Mouse (Mus musculus): Measurements from ENCODE around the gene Palld.

The Palld gene

GRCm38 (mm10) chr8:61589972-61590391 is 312.5 kb downstream of the Palld start:
- no peak for DNase-seq (ENCODE audit: low read depth, low spot score)

GRCm38 (mm10) chr8:61588336-61588735 is 314.2 kb downstream of the Palld start:
- DNase-seq (ENCODE audit: low read depth, low spot score): no peak

- no peak for DNase-seq (ENCODE audit: low read depth, low spot score)
Observed at GRCm38 (mm10) chr8:61587731-61588130, 314.8 kb downstream of the Palld start.

- DNase-seq (ENCODE audit: low read depth, low spot score): no peak
Observed at GRCm38 (mm10) chr8:61586529-61586928, 316.0 kb downstream of the Palld start.

- DNase-seq (ENCODE audit: low read depth, low spot score): no peak
Observed at GRCm38 (mm10) chr8:61585746-61586145, 316.7 kb downstream of the Palld start.

- no peak for DNase-seq (ENCODE audit: low read depth, low spot score)
Observed at GRCm38 (mm10) chr8:61584714-61585383, 317.6 kb downstream of the Palld start.

- DNase-seq (ENCODE audit: low read depth, low spot score): no peak
Observed at GRCm38 (mm10) chr8:61582547-61582946, 319.9 kb downstream of the Palld start.

GRCm38 (mm10) chr8:61581259-61581658 is 321.2 kb downstream of the Palld start:
- no peak for DNase-seq (ENCODE audit: low read depth, low spot score)

GRCm38 (mm10) chr8:61579831-61580230 is 322.7 kb downstream of the Palld start:
- no peak for DNase-seq (ENCODE audit: low read depth, low spot score)

- no peak for DNase-seq (ENCODE audit: low read depth, low spot score)
Observed at GRCm38 (mm10) chr8:61578754-61579153, 323.7 kb downstream of the Palld start.

GRCm38 (mm10) chr8:61575096-61575653 is 327.3 kb downstream of the Palld start:
- DNase-seq (ENCODE audit: low read depth, low spot score): no peak

- DNase-seq (ENCODE audit: low read depth, low spot score): no peak
Observed at GRCm38 (mm10) chr8:61574526-61574925, 328.0 kb downstream of the Palld start.

- DNase-seq (ENCODE audit: low read depth, low spot score): no peak
Observed at GRCm38 (mm10) chr8:61573179-61573937, 329.1 kb downstream of the Palld start.

- no peak for DNase-seq (ENCODE audit: low read depth, low spot score)
Observed at GRCm38 (mm10) chr8:61572697-61573096, 329.8 kb downstream of the Palld start.

GRCm38 (mm10) chr8:61570637-61571036 is 331.9 kb downstream of the Palld start:
- DNase-seq (ENCODE audit: low read depth, low spot score): no peak

GRCm38 (mm10) chr8:61569721-61570120 is 332.8 kb downstream of the Palld start:
- peak; percentile 58 for DNase-seq (ENCODE audit: low read depth, low spot score)

- DNase-seq (ENCODE audit: low read depth, low spot score): no peak
Observed at GRCm38 (mm10) chr8:61569211-61569610, 333.3 kb downstream of the Palld start.

- DNase-seq (ENCODE audit: low read depth, low spot score): no peak
Observed at GRCm38 (mm10) chr8:61563378-61563777, 339.1 kb downstream of the Palld start.

- no peak for DNase-seq (ENCODE audit: low read depth, low spot score)
Observed at GRCm38 (mm10) chr8:61562626-61563025, 339.9 kb downstream of the Palld start.

GRCm38 (mm10) chr8:61561220-61561619 is 341.3 kb downstream of the Palld start:
- DNase-seq (ENCODE audit: low read depth, low spot score): no peak

GRCm38 (mm10) chr8:61559979-61560378 is 342.5 kb downstream of the Palld start:
- no peak for DNase-seq (ENCODE audit: low read depth, low spot score)

GRCm38 (mm10) chr8:61559450-61559849 is 343.0 kb downstream of the Palld start:
- no peak for DNase-seq (ENCODE audit: low read depth, low spot score)

All from telencephalon, adult 2 months (tissue).